Mouse (Mus musculus) erythroblast, embryonic 14.5 days (primary cell): ENCODE measurements around the gene Dgat2. TPM values are rescaled to one million over a fixed set of nuclear protein-coding genes. Genes with fewer than 3 reads are reported as not detected.

Experiments
- H3K27me3 ChIP-seq: 2 replicates; pipeline ENCODE4 v1.6.1; 2012; ENCODE audit warnings: inconsistent platforms; ENCODE audit not compliant: control insufficient read depth
- H3K36me3 ChIP-seq: 2 replicates; pipeline ENCODE4 v1.6.1; 2012; ENCODE audit warnings: mild to moderate bottlenecking, inconsistent platforms; ENCODE audit not compliant: control insufficient read depth
- H3K4me1 ChIP-seq: 2 replicates; pipeline ENCODE4 v1.6.1; 2012; ENCODE audit warnings: inconsistent platforms; ENCODE audit not compliant: control insufficient read depth
- H3K4me3 ChIP-seq: replicated peaks from 2 replicates; pipeline ENCODE3; 2012; ENCODE audit warnings: moderate library complexity, mild to moderate bottlenecking, inconsistent platforms
- H3K9me3 ChIP-seq: 2 replicates; pipeline ENCODE4 v1.6.1; 2012; ENCODE audit warnings: low read length, inconsistent platforms, mixed read lengths; ENCODE audit not compliant: control insufficient read depth
- GATA1 ChIP-seq: IDR thresholded peaks from 2 replicates; pipeline ENCODE4 v1.6.1; 2012; ENCODE audit warnings: low read length, inconsistent platforms, mixed read lengths
- TAL1 ChIP-seq: IDR thresholded peaks from 3 replicates; pipeline ENCODE4 v1.6.1; 2012; ENCODE audit warnings: low read length, inconsistent platforms, mixed read lengths
- polyA plus RNA-seq: library from polyadenylated mRNA; stranded (reverse); fragments of >175 nt; gene quantifications from 2 replicates; pipeline ENCODE4 v1.2.3, GENCODE M21; 2012

The Dgat2 gene
- polyA plus RNA-seq, 1 experiment = 0.21 TPM

GRCm38 (mm10) chr7:99106714-99107270 lies 75.7 kb downstream of the Dgat2 start:
- H3K4me3 ChIP-seq = no peak overlapping the region
- peaks cover 9% of the 10 kb centered on the region for H3K36me3 ChIP-seq
- no peaks in the 10 kb centered on the region for H3K27me3 ChIP-seq

More at GRCm38 (mm10) chr7:99106714-99107270, 75.7 kb downstream of the Dgat2 start:
- TF ChIP-seq TAL1 (no peak), GATA1 (no peak)
- H3K4me1 ChIP-seq = no peaks in the 10 kb centered on the region
- no peaks in the 10 kb centered on the region for H3K9me3 ChIP-seq

Other genes with a start within 250 kb of the Dgat2 start
- gene Uvrag, start 41.6 kb downstream of the Dgat2 start, polyA plus RNA-seq = 0.36 and 0.43 TPM in 2 replicates
- not detected in 2 replicates for gene Mogat2, start 55.9 kb upstream of the Dgat2 start, polyA plus RNA-seq
- gene Map6, start 84.7 kb upstream of the Dgat2 start, polyA plus RNA-seq = not detected in 2 replicates
- gene Serpinh1, start 170.5 kb upstream of the Dgat2 start, polyA plus RNA-seq = 0.15 and 0.21 TPM in 2 replicates
- gene Gdpd5, start 198.7 kb upstream of the Dgat2 start, polyA plus RNA-seq = 0.03 and 0.09 TPM in 2 replicates